Mouse (Mus musculus): ENCODE data around the gene Bhlhb9. TPM values are rescaled to one million over a fixed set of nuclear protein-coding genes. Genes with fewer than 3 reads are reported as not detected.

Gene Bhlhb9
- 8.2 and 8.6 TPM in 2 replicates for polyA plus RNA-seq (2012; rRNA removed)

DNA sequence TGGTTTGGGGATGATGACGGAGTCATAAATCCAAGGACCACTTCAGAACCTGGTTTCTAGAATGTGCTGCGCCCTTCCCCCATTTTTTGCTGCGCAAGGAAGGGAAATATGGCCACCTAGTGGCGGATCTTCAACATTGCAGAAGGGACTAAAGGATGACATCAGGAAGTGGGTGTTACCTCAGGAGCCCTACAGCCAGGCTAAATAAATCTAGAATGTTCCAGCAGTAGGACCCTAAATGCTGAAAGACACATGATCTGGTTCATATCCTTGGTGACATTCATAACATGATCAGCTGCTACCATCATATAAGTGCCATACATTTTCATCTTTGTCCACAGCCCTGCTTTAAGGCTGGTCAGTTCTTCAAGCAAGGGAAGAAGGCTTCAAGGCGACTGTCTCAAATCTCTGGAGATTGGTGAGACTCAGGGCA is at the start of gene Bhlhb9:
Gene Bhlhb9 (plus strand): TSS at position 383 of the 433 bp plus-strand sequence.

DNA sequence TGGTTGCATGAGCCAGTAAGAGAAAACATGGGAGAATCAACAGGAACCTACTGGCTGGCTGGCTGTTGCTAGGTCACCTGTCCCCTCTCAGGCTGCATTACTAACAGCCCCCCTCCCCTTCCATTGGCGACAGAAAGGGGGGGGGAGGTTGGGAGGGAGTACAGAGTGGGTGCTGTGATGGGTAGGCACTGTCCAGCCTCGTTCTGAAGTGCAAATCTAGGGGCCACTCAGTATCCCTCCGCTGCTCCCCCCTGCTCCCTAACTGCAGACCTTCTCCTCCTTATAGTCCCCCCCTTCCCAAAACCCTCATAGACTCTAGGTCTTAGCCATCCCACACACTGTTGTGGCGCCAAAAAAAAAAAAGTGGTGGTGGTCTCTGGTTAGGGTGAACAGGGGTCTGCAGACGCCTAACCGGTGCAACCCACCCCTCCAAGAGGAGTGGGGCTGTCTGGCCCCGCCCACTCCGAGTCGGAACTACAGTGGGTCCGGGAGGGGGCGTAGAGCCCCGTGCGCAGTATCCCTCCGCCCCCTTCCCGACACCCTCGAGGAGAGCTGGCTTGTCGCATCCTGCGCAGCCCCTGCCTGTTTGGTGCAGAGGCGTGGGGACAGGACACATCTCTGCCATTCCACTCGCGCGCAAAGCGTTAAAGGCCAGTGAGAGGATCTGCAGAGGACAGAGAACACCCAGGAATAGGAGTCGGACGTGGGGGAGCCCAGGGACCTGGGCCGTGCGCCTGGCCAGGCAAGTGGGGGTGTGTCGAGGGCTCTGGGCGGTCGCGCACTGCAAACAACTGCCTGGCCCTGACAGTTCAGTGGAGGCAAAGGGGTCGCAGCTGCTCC is 41.3 kb downstream of the Bhlhb9 start, which contains the start of gene Gprasp2:
Gene Gprasp2 (plus strand): TSS at position 514 of the 840 bp plus-strand sequence.

Other genes starting within 250 kb of the Bhlhb9 start
- gene Nxf7, start 198.8 kb upstream of the Bhlhb9 start, polyA plus RNA-seq (2012; rRNA removed) = 0.14 and 0.20 TPM in 2 replicates
- gene Prame, start 169.9 kb upstream of the Bhlhb9 start, polyA plus RNA-seq (2012; rRNA removed) = not detected in 2 replicates
- gene Tcp11x2, start 103.8 kb upstream of the Bhlhb9 start, polyA plus RNA-seq (2012; rRNA removed) = not detected in 2 replicates
- not detected in 2 replicates for gene Tmsb15a, start 72.3 kb upstream of the Bhlhb9 start, polyA plus RNA-seq (2012; rRNA removed)
- 1.5 and 1.6 TPM in 2 replicates for gene Armcx5, start 54.9 kb upstream of the Bhlhb9 start, polyA plus RNA-seq (2012; rRNA removed)
- gene Gprasp1, start 54.9 kb upstream of the Bhlhb9 start, polyA plus RNA-seq (2012; rRNA removed) = 5.2 and 5.4 TPM in 2 replicates
- 0.89 and 0.99 TPM in 2 replicates for gene Gprasp2, start 41.4 kb downstream of the Bhlhb9 start, polyA plus RNA-seq (2012; rRNA removed)
- gene Arxes2, start 196.2 kb downstream of the Bhlhb9 start, polyA plus RNA-seq (2012; rRNA removed) = 11.0 and 11.1 TPM in 2 replicates
- gene Arxes1, start 235.8 kb downstream of the Bhlhb9 start, polyA plus RNA-seq (2012; rRNA removed) = 2.9 and 3.1 TPM in 2 replicates